Mouse (Mus musculus): Measurements from ENCODE around the gene Tgfbr1. TPM values are rescaled to one million over a fixed set of nuclear protein-coding genes. Genes with fewer than 3 reads are reported as not detected.

Tgfbr1 gene
- polyA plus RNA-seq, 1 experiment from 2014 or later = 84.2 TPM

- ATAC-seq (ENCODE audit: insufficient number of reproducible peaks, insufficient read depth, low FRiP score, low TSS enrichment) = no peak
- 78% methylated on average over 3 of the region's 3 CpGs for WGBS
- no peak overlapping the region for H3K4me3 ChIP-seq
Measured at GRCm38 (mm10) chr4:47322315-47322714, 30.7 kb upstream of the Tgfbr1 start.

GRCm38 (mm10) chr4:47324206-47324605 lies 28.8 kb upstream of the Tgfbr1 start:
- Histone ChIP-seq H3K9ac (no peak overlapping the region), H3K4me2 (replicated peaks) (no peak overlapping the region), H3K9me3 (no peaks in the 10 kb centered on the region), H3K4me3 (no peak overlapping the region), H3K4me1 (no peaks in the 10 kb centered on the region), H3K27ac (no peak overlapping the region), H3K27me3 (no peaks in the 10 kb centered on the region), H3K36me3 (no peaks in the 10 kb centered on the region)
- no peak for ATAC-seq (ENCODE audit: insufficient number of reproducible peaks, insufficient read depth, low FRiP score, low TSS enrichment)
- 82% methylated on average over 1 of the region's 1 CpGs for WGBS

More at GRCm38 (mm10) chr4:47322315-47322714, 30.7 kb upstream of the Tgfbr1 start:
- Histone ChIP-seq H3K4me1 (no peaks in the 10 kb centered on the region), H3K9me3 (no peaks in the 10 kb centered on the region), H3K27me3 (no peaks in the 10 kb centered on the region), H3K36me3 (no peaks in the 10 kb centered on the region), H3K9ac (no peak overlapping the region), H3K4me2 (replicated peaks) (no peak overlapping the region), H3K27ac (no peak overlapping the region)

- Histone ChIP-seq H3K27ac (no peak overlapping the region), H3K36me3 (no peaks in the 10 kb centered on the region), H3K9me3 (no peaks in the 10 kb centered on the region), H3K27me3 (no peaks in the 10 kb centered on the region), H3K4me2 (replicated peaks) (no peak overlapping the region), H3K4me1 (no peaks in the 10 kb centered on the region), H3K9ac (no peak overlapping the region), H3K4me3 (no peak overlapping the region)
- WGBS = 80% methylated on average over 3 of the region's 3 CpGs
- no peak for ATAC-seq (ENCODE audit: insufficient number of reproducible peaks, insufficient read depth, low FRiP score, low TSS enrichment)
Measured at GRCm38 (mm10) chr4:47327782-47328181, 25.2 kb upstream of the Tgfbr1 start.

GRCm38 (mm10) chr4:47329285-47329684 lies 23.7 kb upstream of the Tgfbr1 start:
- no peak overlapping the region for H3K4me3 ChIP-seq
- 9% methylated on average over 1 of the region's 1 CpGs for WGBS

GRCm38 (mm10) chr4:47330378-47331052 lies 22.5 kb upstream of the Tgfbr1 start:
- no peak overlapping the region for H3K27ac ChIP-seq
- no peak overlapping the region for H3K4me3 ChIP-seq
- H3K27me3 ChIP-seq = no peaks in the 10 kb centered on the region
- no peaks in the 10 kb centered on the region for H3K4me1 ChIP-seq
- WGBS = 90% methylated on average over 13 of the region's 13 CpGs
- no peaks in the 10 kb centered on the region for H3K9me3 ChIP-seq
- no peak overlapping the region for H3K4me2 ChIP-seq (replicated peaks)
- H3K36me3 ChIP-seq = no peaks in the 10 kb centered on the region
- H3K9ac ChIP-seq = no peak overlapping the region
- ATAC-seq (ENCODE audit: insufficient number of reproducible peaks, insufficient read depth, low FRiP score, low TSS enrichment) = no peak

More at GRCm38 (mm10) chr4:47329285-47329684, 23.7 kb upstream of the Tgfbr1 start:
- no peaks in the 10 kb centered on the region for H3K9me3 ChIP-seq
- no peak overlapping the region for H3K27ac ChIP-seq
- ATAC-seq (ENCODE audit: insufficient number of reproducible peaks, insufficient read depth, low FRiP score, low TSS enrichment) = no peak
- no peaks in the 10 kb centered on the region for H3K4me1 ChIP-seq
- no peaks in the 10 kb centered on the region for H3K27me3 ChIP-seq
- H3K9ac ChIP-seq = no peak overlapping the region
- H3K36me3 ChIP-seq = no peaks in the 10 kb centered on the region
- H3K4me2 ChIP-seq (replicated peaks) = no peak overlapping the region

GRCm38 (mm10) chr4:47332812-47333343 lies 20.1 kb upstream of the Tgfbr1 start:
- H3K4me2 ChIP-seq (replicated peaks) = no peak overlapping the region
- ATAC-seq (ENCODE audit: insufficient number of reproducible peaks, insufficient read depth, low FRiP score, low TSS enrichment) = no peak
- H3K27me3 ChIP-seq = no peaks in the 10 kb centered on the region
- no peaks in the 10 kb centered on the region for H3K9me3 ChIP-seq
- no peak overlapping the region for H3K4me3 ChIP-seq
- H3K4me1 ChIP-seq = no peaks in the 10 kb centered on the region
- H3K36me3 ChIP-seq = no peaks in the 10 kb centered on the region
- 87% methylated on average over 6 of the region's 6 CpGs for WGBS
- H3K27ac ChIP-seq = no peak overlapping the region
- no peak overlapping the region for H3K9ac ChIP-seq

GRCm38 (mm10) chr4:47333541-47333940 lies 19.5 kb upstream of the Tgfbr1 start:
- Histone ChIP-seq H3K4me1 (no peaks in the 10 kb centered on the region), H3K4me2 (replicated peaks) (no peak overlapping the region), H3K27ac (no peak overlapping the region), H3K9me3 (no peaks in the 10 kb centered on the region), H3K9ac (no peak overlapping the region), H3K4me3 (no peak overlapping the region), H3K27me3 (no peaks in the 10 kb centered on the region), H3K36me3 (no peaks in the 10 kb centered on the region)
- no peak for ATAC-seq (ENCODE audit: insufficient number of reproducible peaks, insufficient read depth, low FRiP score, low TSS enrichment)
- WGBS = 90% methylated on average over 3 of the region's 3 CpGs

- H3K4me3 ChIP-seq = no peak overlapping the region
- H3K9me3 ChIP-seq = no peaks in the 10 kb centered on the region
- H3K4me2 ChIP-seq (replicated peaks) = no peak overlapping the region
- ATAC-seq (ENCODE audit: insufficient number of reproducible peaks, insufficient read depth, low FRiP score, low TSS enrichment) = no peak
- H3K27ac ChIP-seq = no peak overlapping the region
- peaks cover 10% of the 10 kb centered on the region; the same call in 1 of the 2 replicates for H3K4me1 ChIP-seq
- WGBS = 72% methylated on average over 3 of the region's 3 CpGs
- no peaks in the 10 kb centered on the region for H3K36me3 ChIP-seq
- H3K27me3 ChIP-seq = no peaks in the 10 kb centered on the region
- no peak overlapping the region for H3K9ac ChIP-seq
Measured at GRCm38 (mm10) chr4:47336941-47337600, 16.0 kb upstream of the Tgfbr1 start.

GRCm38 (mm10) chr4:47342632-47343031 lies 10.4 kb upstream of the Tgfbr1 start:
- 34% methylated on average over 8 of the region's 8 CpGs for WGBS
- no peak overlapping the region for H3K4me2 ChIP-seq (replicated peaks)

GRCm38 (mm10) chr4:47347022-47347421 lies 6.0 kb upstream of the Tgfbr1 start:
- no peaks in the 10 kb centered on the region for H3K9me3 ChIP-seq
- ATAC-seq (ENCODE audit: insufficient number of reproducible peaks, insufficient read depth, low FRiP score, low TSS enrichment) = no peak
- no peak overlapping the region for H3K27ac ChIP-seq
- no peak overlapping the region for H3K4me2 ChIP-seq (replicated peaks)
- no peaks in the 10 kb centered on the region for H3K27me3 ChIP-seq
- no peak overlapping the region for H3K9ac ChIP-seq
- H3K4me3 ChIP-seq = no peak overlapping the region
- no peaks in the 10 kb centered on the region for H3K36me3 ChIP-seq
- peaks cover 31% of the 10 kb centered on the region for H3K4me1 ChIP-seq
- 82% methylated on average over 4 of the region's 4 CpGs for WGBS

More at GRCm38 (mm10) chr4:47342632-47343031, 10.4 kb upstream of the Tgfbr1 start:
- no peak overlapping the region for H3K9ac ChIP-seq
- H3K36me3 ChIP-seq = no peaks in the 10 kb centered on the region
- no peaks in the 10 kb centered on the region for H3K27me3 ChIP-seq
- H3K4me3 ChIP-seq = no peak overlapping the region
- H3K4me1 ChIP-seq = peaks cover 18% of the 10 kb centered on the region
- H3K27ac ChIP-seq = no peak overlapping the region
- ATAC-seq (ENCODE audit: insufficient number of reproducible peaks, insufficient read depth, low FRiP score, low TSS enrichment) = no peak
- no peaks in the 10 kb centered on the region for H3K9me3 ChIP-seq

GRCm38 (mm10) chr4:47349759-47350158 lies 3.3 kb upstream of the Tgfbr1 start:
- 19% methylated on average over 6 of the region's 6 CpGs for WGBS
- peaks cover 30% of the 10 kb centered on the region for H3K4me1 ChIP-seq
- H3K36me3 ChIP-seq = no peaks in the 10 kb centered on the region
- no peak overlapping the region for H3K9ac ChIP-seq
- H3K9me3 ChIP-seq = no peaks in the 10 kb centered on the region
- 0 out of 2 replicates have a peak overlapping the region, but pooled peaks have one; percentile 23 for H3K27ac ChIP-seq
- no peak overlapping the region for H3K4me3 ChIP-seq
- H3K4me2 ChIP-seq (replicated peaks) = no peak overlapping the region
- H3K27me3 ChIP-seq = no peaks in the 10 kb centered on the region
- ATAC-seq (ENCODE audit: insufficient number of reproducible peaks, insufficient read depth, low FRiP score, low TSS enrichment) = no peak

Measured in embryonic facial prominence, embryonic 12.5 days (tissue).